Mouse (Mus musculus) cerebellum, adult 9-11 months (tissue): ENCODE data around the gene Pvrig.
"Not testable (repeated sequence)": the region's sequence is repeated elsewhere in the genome, so short reads cannot be mapped to it uniquely, and the experiment has no call there.

Experiments used
- DNase-seq: peaks from one replicate; pipeline ENCODE4 v3.0.0; 2022

Pvrig gene

GRCm38 (mm10) chr5:138341661-138342060, at the start of gene Pvrig:
TSS of gene Pvrig (plus strand) at chr5:138341961.
- DNase-seq: no peak

- DNase-seq: no peak
Measured at GRCm38 (mm10) chr5:138294158-138294557, 47.6 kb upstream of the Pvrig start.

GRCm38 (mm10) chr5:138299613-138300012, 42.1 kb upstream of the Pvrig start:
- no peak for DNase-seq

- no peak for DNase-seq
Measured at GRCm38 (mm10) chr5:138312795-138313194, 29.0 kb upstream of the Pvrig start.

GRCm38 (mm10) chr5:138343216-138343615, 1.5 kb downstream of the Pvrig start:
- DNase-seq: no peak

- not testable (repeated sequence) for DNase-seq
Measured at GRCm38 (mm10) chr5:138363208-138363607, 21.4 kb downstream of the Pvrig start.

GRCm38 (mm10) chr5:138365347-138365746, 23.6 kb downstream of the Pvrig start:
- DNase-seq: not testable (repeated sequence)
